In genomic region chr17:24163176-24163962, GRCm38 (mm10) we compare ENCODE assay signal across 8 mouse cellular contexts. TPM values are rescaled to one million over a fixed set of nuclear protein-coding genes. Genes with fewer than 3 reads are reported as not detected.
DNase-seq lines count a peak whose midpoint lies in the region; ATAC-seq and TF ChIP-seq lines count a peak whose summit lies in the region.

Gene Amdhd2 (minus strand): TSS chr17:24163766.

- peaks cover 2 to 19% of the 10 kb centered on the region in 2 experiments; a peak in 3 of 4 replicates for H3K4me1 ChIP-seq in MEL (ENCODE audit: control insufficient read depth in 1 of 2, insufficient read depth in 2 of 2, low read length in 2 of 2)
- H3K4me1 ChIP-seq in cerebellum, adult 2 months (ENCODE audit: control insufficient read depth, insufficient read depth, low read length) = peaks cover 10% of the 10 kb centered on the region
- peaks cover 19% of the 10 kb centered on the region for H3K4me1 ChIP-seq in forebrain, postnatal 0 days (ENCODE audit: insufficient read depth)
- peaks cover 28% of the 10 kb centered on the region for H3K4me1 ChIP-seq in lung, embryonic 15.5 days

- peaks cover 4 to 12% of the 10 kb centered on the region in 2 experiments for H3K36me3 ChIP-seq in MEL (ENCODE audit: control insufficient read depth in 1 of 2, insufficient read depth in 2 of 2, low read length in 2 of 2)
- peaks cover 13% of the 10 kb centered on the region for H3K36me3 ChIP-seq in forebrain, postnatal 0 days (ENCODE audit: insufficient read depth)
- peaks cover 20% of the 10 kb centered on the region for H3K36me3 ChIP-seq in lung, embryonic 15.5 days

- peak within 1 kb of the TSS; percentile 90 for H3K4me2 ChIP-seq in forebrain, postnatal 0 days (ENCODE audit: low read depth)
- H3K4me2 ChIP-seq in lung, embryonic 15.5 days = peak within 1 kb of the TSS; percentile 95

- peak; percentile 86 for ATAC-seq in forebrain, postnatal 0 days
- ATAC-seq in lung, embryonic 15.5 days (ENCODE audit: borderline replicate concordance, extremely low read depth, low FRiP score, low TSS enrichment) = peak; percentile 89

- H3K9ac ChIP-seq in MEL (ENCODE audit: control insufficient read depth, low read depth, low read length, poor library complexity, severe bottlenecking) = peak within 1 kb of the TSS; percentile 66
- H3K9ac ChIP-seq in forebrain, postnatal 0 days = peak within 1 kb of the TSS; percentile 66
- peak within 1 kb of the TSS; percentile 77 for H3K9ac ChIP-seq in lung, embryonic 15.5 days

- no peak for TF ChIP-seq RAD21 in MEL (IDR thresholded peaks at IDR 0.05; ENCODE audit: low read depth, low read length)

- DNase-seq in MEL (ENCODE audit: low read depth, low spot score) = peak; percentile 96
- DNase-seq in cerebellum, adult 2 months = peak; percentile 93 to 94
- DNase-seq in forebrain, postnatal 0 days = peak; percentile 97
- DNase-seq in heart, postnatal 4 days = peak; percentile 98
- peak; percentile 96 to 99 for DNase-seq in layer of hippocampus, adult 8-10 months (ENCODE audit: low spot score in 2 of 2)
- peak; percentile 91 for DNase-seq in ovary, adult 18-20 months (ENCODE audit: low spot score)
- DNase-seq in thymus, postnatal 0 days (ENCODE audit: low spot score) = peak; percentile 95

- no peaks in the 10 kb centered on the region for H3K27me3 ChIP-seq in MEL (ENCODE audit: control insufficient read depth in 1 of 2, insufficient read depth in 2 of 2, low read length in 2 of 2)
- H3K27me3 ChIP-seq in cerebellum, adult 2 months (ENCODE audit: control insufficient read depth, insufficient read depth, low read length) = no peaks in the 10 kb centered on the region
- H3K27me3 ChIP-seq in forebrain, postnatal 0 days (ENCODE audit: insufficient read depth, low read length) = no peaks in the 10 kb centered on the region
- no peaks in the 10 kb centered on the region for H3K27me3 ChIP-seq in lung, embryonic 15.5 days

- TF ChIP-seq CTCF in MEL (IDR thresholded peaks at IDR 0.05 in 2 of 3, conservative IDR thresholded peaks at IDR 0.05 in 1 of 3; ENCODE audit: control insufficient read depth in 1 of 3, insufficient read depth in 1 of 3, low read depth in 2 of 3, low read length in 3 of 3, poor library complexity in 1 of 3, severe bottlenecking in 1 of 3) = no peak
- no peak for TF ChIP-seq CTCF in cerebellum, adult 2 months (IDR thresholded peaks at IDR 0.05; ENCODE audit: borderline replicate concordance, insufficient read depth, low read depth, low read length)
- 0 out of 2 replicates have a peak, but pooled peaks have one; percentile 1 for TF ChIP-seq CTCF in forebrain, postnatal 0 days (IDR thresholded peaks at IDR 0.05; ENCODE audit: low read depth)

- H3K79me2 ChIP-seq in MEL (ENCODE audit: control insufficient read depth, insufficient read depth, low read length, poor library complexity) = peaks cover 23% of the 10 kb centered on the region

- H3K27ac ChIP-seq in MEL (ENCODE audit: control insufficient read depth, low read depth, low read length) = peak within 1 kb of the TSS; percentile 66
- peak within 1 kb of the TSS; percentile 32 for H3K27ac ChIP-seq in cerebellum, adult 2 months (ENCODE audit: insufficient read depth, low read length)
- peak within 1 kb of the TSS; percentile 87 for H3K27ac ChIP-seq in forebrain, postnatal 0 days (ENCODE audit: low read depth, low read length)
- H3K27ac ChIP-seq in lung, embryonic 15.5 days = peak within 1 kb of the TSS; percentile 70

- under 1% methylated on average over 47 of the region's 47 CpGs for WGBS in cerebellum, adult 2 months
- WGBS in forebrain, postnatal 0 days = 2% methylated on average over 47 of the region's 47 CpGs
- WGBS in lung, embryonic 15.5 days = under 1% methylated on average over 47 of the region's 47 CpGs

- TF ChIP-seq EP300 in MEL (IDR thresholded peaks at IDR 0.05; ENCODE audit: low read depth in 1 of 2, low read length in 2 of 2) = no peak

- no peaks in the 10 kb centered on the region for H3K9me3 ChIP-seq in MEL (replicated peaks; ENCODE audit: insufficient read depth, low read length)
- H3K9me3 ChIP-seq in forebrain, postnatal 0 days (ENCODE audit: low read length) = no peaks in the 10 kb centered on the region
- no peaks in the 10 kb centered on the region for H3K9me3 ChIP-seq in lung, embryonic 15.5 days

- H3K4me3 ChIP-seq in MEL (ENCODE audit: control insufficient read depth in 1 of 2, insufficient read depth in 1 of 2, low read depth in 2 of 2, low read length in 2 of 2) = peak within 1 kb of the TSS; percentile 62 to 87
- H3K4me3 ChIP-seq in cerebellum, adult 2 months (replicated peaks; ENCODE audit: insufficient read depth, low read depth, low read length) = peak within 1 kb of the TSS; percentile 58
- peak within 1 kb of the TSS; percentile 63 for H3K4me3 ChIP-seq in forebrain, postnatal 0 days (ENCODE audit: low read depth, low read length)
- H3K4me3 ChIP-seq in lung, embryonic 15.5 days = peak within 1 kb of the TSS; percentile 65

- peak; percentile 61 to 70; a peak in 3 of 4 replicates for TF ChIP-seq POLR2A in MEL (IDR thresholded peaks at IDR 0.05; ENCODE audit: control insufficient read depth in 1 of 2, insufficient read depth in 1 of 2, low read depth in 1 of 2, low read length in 2 of 2, poor library complexity in 1 of 2)
- TF ChIP-seq POLR2A in cerebellum, adult 2 months (IDR thresholded peaks at IDR 0.05; ENCODE audit: borderline replicate concordance, insufficient read depth, low read length) = peak; percentile 55; the same call in 1 of the 2 replicates

TF ChIP-seq in MEL, 35 proteins besides CTCF, POLR2A, EP300 and RAD21 (continues in another document):
- TF ChIP-seq MAFK (IDR thresholded peaks at IDR 0.05; ENCODE audit: borderline replicate concordance, low read depth, low read length) = no peak
- TF ChIP-seq GABPA (IDR thresholded peaks at IDR 0.05; ENCODE audit: low read depth, low read length) = no peak
- TF ChIP-seq MYB (IDR thresholded peaks at IDR 0.05; ENCODE audit: low read depth, low read length) = no peak
- peak; percentile 88 for TF ChIP-seq ZMIZ1 (IDR thresholded peaks at IDR 0.05; ENCODE audit: low read depth, low read length)
- TF ChIP-seq ZC3H11A (IDR thresholded peaks at IDR 0.05; ENCODE audit: low read depth, low read length) = no peak
- peak; percentile 92 for TF ChIP-seq POLR2AphosphoS2 (IDR thresholded peaks at IDR 0.05; ENCODE audit: low read length)
- TF ChIP-seq USF1 (IDR thresholded peaks at IDR 0.05; ENCODE audit: low read depth, low read length) = peak; percentile 94
- TF ChIP-seq KAT2A (conservative IDR thresholded peaks at IDR 0.05; ENCODE audit: low read depth, low read length) = no peak
- TF ChIP-seq GATA1 (IDR thresholded peaks at IDR 0.05; ENCODE audit: low read depth, low read length) = no peak
- no peak for TF ChIP-seq UBTF (IDR thresholded peaks at IDR 0.05; ENCODE audit: borderline replicate concordance, insufficient read depth, low read depth, low read length)
- TF ChIP-seq NELFE (IDR thresholded peaks at IDR 0.05; ENCODE audit: low read depth, low read length) = peak; percentile 30; the same call in 1 of the 2 replicates
- no peak for TF ChIP-seq TAL1 (IDR thresholded peaks at IDR 0.05; ENCODE audit: low read length)
- TF ChIP-seq BHLHE40 (IDR thresholded peaks at IDR 0.05; ENCODE audit: borderline replicate concordance, low read depth, low read length) = peak; percentile 96
- 0 out of 2 replicates have a peak, but pooled peaks have one; percentile 9 for TF ChIP-seq RCOR1 (IDR thresholded peaks at IDR 0.05; ENCODE audit: low read depth, low read length)
- no peak for TF ChIP-seq E2F4 (IDR thresholded peaks at IDR 0.05; ENCODE audit: borderline replicate concordance, low read depth, low read length)
- TF ChIP-seq HCFC1 (IDR thresholded peaks at IDR 0.05; ENCODE audit: low read depth, low read length) = peak; percentile 83
- peak; percentile 89 for TF ChIP-seq ETS1 (IDR thresholded peaks at IDR 0.05; ENCODE audit: low read depth, low read length)
- peak; percentile 56; the same call in 1 of the 2 replicates for TF ChIP-seq ELF1 (IDR thresholded peaks at IDR 0.05; ENCODE audit: low read depth, low read length)
- 0 out of 2 replicates have a peak, but pooled peaks have one; percentile 18 for TF ChIP-seq TCF12 (IDR thresholded peaks at IDR 0.05; ENCODE audit: low read depth, low read length)
- TF ChIP-seq MYC (IDR thresholded peaks at IDR 0.05; ENCODE audit: low read depth, low read length) = no peak
- no peak for TF ChIP-seq NRF1 (IDR thresholded peaks at IDR 0.05; ENCODE audit: insufficient read depth, low read depth, low read length, poor library complexity, severe bottlenecking)
- no peak for TF ChIP-seq MEF2A (IDR thresholded peaks at IDR 0.05; ENCODE audit: extremely low read depth, insufficient replicate concordance, low read depth, low read length, poor library complexity, severe bottlenecking)
- peak; percentile 96 for TF ChIP-seq SIN3A (IDR thresholded peaks at IDR 0.05; ENCODE audit: low read length)
- TF ChIP-seq MAZ (IDR thresholded peaks at IDR 0.05; ENCODE audit: low read depth, low read length) = no peak
- no peak for TF ChIP-seq ZKSCAN1 (IDR thresholded peaks at IDR 0.05; ENCODE audit: low read depth, low read length)
- peak; percentile 97 to 98 for TF ChIP-seq USF2 (IDR thresholded peaks at IDR 0.05; ENCODE audit: borderline replicate concordance in 1 of 2, insufficient read depth in 1 of 2, low read depth in 1 of 2, low read length in 2 of 2)
- peak; percentile 91; the same call in 1 of the 2 replicates for TF ChIP-seq POLR2AphosphoS5 (IDR thresholded peaks at IDR 0.05; ENCODE audit: borderline replicate concordance, low read depth, low read length)
- 0 out of 2 replicates have a peak, but pooled peaks have one; percentile 13 for TF ChIP-seq SMC3 (IDR thresholded peaks at IDR 0.05; ENCODE audit: low read depth, low read length)
- TF ChIP-seq CHD2 (IDR thresholded peaks at IDR 0.05; ENCODE audit: low read length) = peak; percentile 55
- TF ChIP-seq CHD1 (IDR thresholded peaks at IDR 0.05; ENCODE audit: low read depth, low read length) = no peak

RNA-seq across cellular contexts. Expression of gene Amdhd2, which starts in this region (rescaled TPM):
- total RNA-seq in MEL (2012; rRNA removed) = 11.4 and 15.9 TPM in 2 replicates
- polyA plus RNA-seq in MEL (2012; ENCODE audit: insufficient read depth in 1 of 2, insufficient read length in 2 of 2, low read depth in 1 of 2, low replicate concordance in 2 of 2, missing spikeins in 1 of 2) = 10 to 100 TPM in 1 of 2 experiments, not detected in 1; 36.1 TPM
- 37.0 and 40.1 TPM in 2 replicates for polyA plus RNA-seq in cerebellum, adult 2 months (2012; rRNA removed)
- 37.9 and 47.6 TPM in 2 replicates for total RNA-seq in forebrain, postnatal 0 days (2014; rRNA removed)
- polyA plus RNA-seq in forebrain, postnatal 0 days (2015; fragmentation: Nextera tagmentation; extraction: Ambion mirVana) = 34.5 and 35.4 TPM in 2 replicates
- 10 to 100 TPM; 19.5 to 19.6 TPM for total RNA-seq in heart, postnatal 4 days (2021)
- 10 to 100 TPM; 35.7 to 55.8 (median 40.5) TPM for total RNA-seq in layer of hippocampus, adult 8-10 months (2022)
- polyA plus RNA-seq in lung, embryonic 15.5 days (2015; fragmentation: Nextera tagmentation; extraction: Ambion mirVana) = 33.2 and 34.5 TPM in 2 replicates
- 27.3 and 29.8 TPM in 2 replicates for polyA plus RNA-seq in thymus, postnatal 0 days (2015; fragmentation: Nextera tagmentation; extraction: Ambion mirVana)

Comparison
In these comparisons a context has a peak if more than half of its experiments do, and no peak if none do; other contexts are left out.
1. Peak in every context shown above with its lines: DNase-seq, ATAC-seq, H3K4me3 ChIP-seq and H3K27ac ChIP-seq.
2. H3K27ac ChIP-seq: peak in every context shown above with its lines; median percentile 87 in forebrain, postnatal 0 days; 70 in lung, embryonic 15.5 days; 66 in MEL; 32 in cerebellum, adult 2 months.